Mouse (Mus musculus) heart, adult 2 months (tissue): ENCODE measurements around the gene Eif3c.

Experiments
- CTCF ChIP-seq: fragments of 200-600 bp; IDR thresholded peaks from 2 replicates; pipeline ENCODE4 v1.8.1; 2022; ENCODE audit warnings: antibody characterized with exemption, mild to moderate bottlenecking, moderate library complexity
- POLR2A ChIP-seq: fragments of 200-500 bp; IDR thresholded peaks from 2 replicates; pipeline ENCODE4 v1.6.1; 2011; ENCODE audit warnings: mild to moderate bottlenecking, low read depth, low read length, control low read depth; ENCODE audit not compliant: insufficient read depth

- TF ChIP-seq CTCF = no peak
- TF ChIP-seq POLR2A = no peak
Observed at GRCm38 (mm10) chr7:126584506-126584977, 18.3 kb upstream of the Eif3c start, which contains the start of gene Apobr.
